Mouse (Mus musculus): ENCODE measurements around the gene Klhl5.
"Not testable (repeated sequence)": the region's sequence is repeated elsewhere in the genome, so short reads cannot be mapped to it uniquely, and the experiment has no call there.

The Klhl5 gene

GRCm38 (mm10) chr5:65096805-65097204, 10.5 kb upstream of the Klhl5 start:
- DNase-seq (ENCODE audit: low read depth, low spot score): no peak

- no peak for DNase-seq (ENCODE audit: low read depth, low spot score)
These were observed 9.9 kb upstream of the Klhl5 start for GRCm38 (mm10) chr5:65097457-65097856.

- DNase-seq (ENCODE audit: low read depth, low spot score): no peak
These were observed 7.3 kb upstream of the Klhl5 start for GRCm38 (mm10) chr5:65100002-65100401.

- no peak for DNase-seq (ENCODE audit: low read depth, low spot score)
These were observed 6.1 kb upstream of the Klhl5 start for GRCm38 (mm10) chr5:65101209-65101608.

GRCm38 (mm10) chr5:65101621-65102020, 5.7 kb upstream of the Klhl5 start:
- no peak for DNase-seq (ENCODE audit: low read depth, low spot score)

- DNase-seq (ENCODE audit: low read depth, low spot score): peak; percentile 86
These were observed 5.2 kb upstream of the Klhl5 start for GRCm38 (mm10) chr5:65102026-65102640.

GRCm38 (mm10) chr5:65102641-65103042, 4.7 kb upstream of the Klhl5 start:
- DNase-seq (ENCODE audit: low read depth, low spot score): no peak

GRCm38 (mm10) chr5:65107773-65108432, 564 bp downstream of the Klhl5 start:
- peak; percentile 48 for DNase-seq (ENCODE audit: low read depth, low spot score)

GRCm38 (mm10) chr5:65112225-65112624, 4.9 kb downstream of the Klhl5 start:
- DNase-seq (ENCODE audit: low read depth, low spot score): not testable (repeated sequence)

GRCm38 (mm10) chr5:65113323-65113722, 6.0 kb downstream of the Klhl5 start:
- DNase-seq (ENCODE audit: low read depth, low spot score): no peak

- no peak for DNase-seq (ENCODE audit: low read depth, low spot score)
These were observed 9.4 kb downstream of the Klhl5 start for GRCm38 (mm10) chr5:65116789-65117188.

GRCm38 (mm10) chr5:65119495-65119894, 12.2 kb downstream of the Klhl5 start:
- no peak for DNase-seq (ENCODE audit: low read depth, low spot score)

- no peak for DNase-seq (ENCODE audit: low read depth, low spot score)
These were observed 12.6 kb downstream of the Klhl5 start for GRCm38 (mm10) chr5:65119918-65120317.

GRCm38 (mm10) chr5:65122616-65123015, 15.3 kb downstream of the Klhl5 start:
- DNase-seq (ENCODE audit: low read depth, low spot score): no peak

- DNase-seq (ENCODE audit: low read depth, low spot score): no peak
These were observed 18.8 kb downstream of the Klhl5 start for GRCm38 (mm10) chr5:65126137-65126536.

GRCm38 (mm10) chr5:65128481-65128880, 21.1 kb downstream of the Klhl5 start:
- DNase-seq (ENCODE audit: low read depth, low spot score): no peak

GRCm38 (mm10) chr5:65130528-65131210, 23.3 kb downstream of the Klhl5 start:
- peak; percentile 51 for DNase-seq (ENCODE audit: low read depth, low spot score)

- DNase-seq (ENCODE audit: low read depth, low spot score): no peak
These were observed 24.0 kb downstream of the Klhl5 start for GRCm38 (mm10) chr5:65131211-65131879.

GRCm38 (mm10) chr5:65136159-65136558, 28.8 kb downstream of the Klhl5 start:
- DNase-seq (ENCODE audit: low read depth, low spot score): no peak

GRCm38 (mm10) chr5:65137073-65137472, 29.7 kb downstream of the Klhl5 start:
- DNase-seq (ENCODE audit: low read depth, low spot score): no peak

GRCm38 (mm10) chr5:65141242-65141641, 33.9 kb downstream of the Klhl5 start:
- no peak for DNase-seq (ENCODE audit: low read depth, low spot score)

GRCm38 (mm10) chr5:65142247-65142646, 34.9 kb downstream of the Klhl5 start:
- DNase-seq (ENCODE audit: low read depth, low spot score): no peak
